Mouse (Mus musculus): Measurements from ENCODE around the gene Samd4b.
"Not testable (repeated sequence)": the region's sequence is repeated elsewhere in the genome, so short reads cannot be mapped to it uniquely, and the experiment has no call there.

The Samd4b gene

DNA sequence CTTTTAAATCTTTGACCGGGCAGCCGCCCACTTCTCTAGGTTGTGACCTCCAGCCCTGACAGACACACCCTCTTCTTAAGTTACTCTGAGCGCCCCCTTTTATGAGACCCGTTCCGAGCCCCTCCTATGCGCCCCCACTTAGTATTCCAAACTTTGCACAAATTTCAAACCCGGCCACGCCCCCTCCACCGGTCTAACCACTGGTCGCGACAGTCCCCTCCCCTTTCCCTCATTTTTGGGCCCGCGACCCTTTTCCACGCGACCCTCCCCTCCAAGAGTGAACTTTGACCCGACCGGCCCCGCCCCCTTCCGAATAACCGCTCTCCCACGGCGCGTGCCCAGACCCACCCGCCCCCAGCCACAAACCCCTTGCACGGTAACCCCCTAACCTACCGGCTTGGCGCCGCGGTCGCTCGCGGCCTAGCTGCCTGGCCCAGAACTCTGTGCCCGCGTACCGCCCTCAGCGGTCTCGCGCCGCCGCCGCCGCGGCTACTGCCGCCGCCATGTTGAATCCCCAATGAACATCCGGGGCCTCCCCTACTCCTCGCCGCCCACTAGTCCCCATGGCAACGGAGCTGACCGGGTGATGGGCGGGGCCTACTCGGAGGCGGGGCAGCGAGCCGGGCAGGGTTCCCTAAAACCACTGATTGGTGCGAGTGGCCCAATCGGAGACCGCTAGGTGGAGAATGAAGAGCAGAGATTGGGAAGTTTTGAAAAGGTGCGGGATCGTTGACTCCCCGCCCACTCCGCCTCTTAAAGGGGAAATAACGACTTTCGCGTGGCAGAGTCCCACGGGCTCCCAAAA, at the start of gene Samd4b, which contains the start of gene Pak4:
Gene Samd4b (minus strand): TSS at position 503 of the 805 bp plus-strand sequence.
Gene Pak4 (minus strand): TSS at position 544 of the 805 bp plus-strand sequence.
- DNase-seq (ENCODE audit: low read depth, low spot score), result peak; percentile 99

DNA sequence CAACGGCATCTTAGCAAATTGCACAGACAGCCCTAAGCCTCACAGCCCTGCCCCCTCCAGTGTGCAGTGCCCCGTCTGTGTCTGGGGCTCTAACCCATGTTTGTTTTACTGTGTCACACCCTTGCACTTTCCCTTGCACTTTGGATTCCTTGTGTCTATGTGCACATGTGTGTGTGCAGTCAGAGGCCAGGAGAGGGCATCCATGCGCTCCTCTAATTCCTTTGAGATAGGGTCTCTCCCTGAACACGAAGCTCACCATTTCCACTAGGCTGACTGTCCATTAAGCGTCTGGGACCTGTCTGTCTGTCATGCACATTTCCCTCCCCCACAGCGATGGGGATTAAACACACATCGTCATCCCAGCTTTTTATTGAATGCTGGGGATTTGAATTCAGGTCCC, 49.1 kb upstream of the Samd4b start:
- DNase-seq (ENCODE audit: low read depth, low spot score), result no peak

DNA sequence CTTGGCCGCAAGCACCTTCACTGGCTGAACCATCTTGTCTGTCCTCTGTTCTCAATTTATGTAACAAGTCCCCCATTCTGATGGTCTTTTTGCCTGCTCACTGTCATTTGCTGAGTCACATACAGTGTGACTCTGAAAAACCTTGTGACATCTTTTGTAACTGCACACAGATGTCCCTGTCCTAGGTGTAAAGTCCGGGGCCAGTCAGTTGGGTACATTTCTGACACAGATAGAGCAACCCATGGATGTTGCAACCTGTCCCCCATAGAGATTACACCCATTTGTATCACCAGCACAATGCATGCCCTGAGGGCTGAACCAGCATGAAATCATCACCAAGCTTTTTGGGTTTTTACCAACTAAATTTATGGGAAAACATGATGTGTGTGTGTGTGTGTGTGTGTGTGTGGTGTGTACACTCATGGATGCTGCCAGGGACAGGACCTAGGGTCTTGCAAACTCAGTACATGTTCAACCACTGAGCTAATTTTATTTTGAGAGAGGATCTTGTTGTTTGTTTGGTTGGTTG, 48.1 kb upstream of the Samd4b start:
- DNase-seq (ENCODE audit: low read depth, low spot score), result no peak

DNA sequence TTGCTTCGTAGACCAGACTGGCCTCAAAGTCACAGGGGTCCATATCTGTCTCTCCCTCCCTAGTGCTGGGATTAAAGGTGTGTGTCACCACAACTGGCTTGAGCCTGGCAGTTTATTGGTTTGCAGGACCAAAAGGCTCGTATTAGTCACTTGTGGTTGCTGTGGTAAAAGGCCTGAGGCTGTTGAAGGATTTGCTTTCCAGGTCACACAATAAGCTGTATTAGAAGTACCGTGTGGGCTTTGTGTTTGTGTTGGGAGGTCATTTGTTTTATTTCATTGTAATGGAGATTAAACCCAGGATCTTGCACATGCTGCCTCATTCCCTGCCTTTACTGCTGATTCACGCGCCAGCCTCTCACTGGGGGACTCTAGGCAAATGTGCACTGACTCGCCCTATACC, 47.4 kb upstream of the Samd4b start:
- DNase-seq (ENCODE audit: low read depth, low spot score), result no peak

DNA sequence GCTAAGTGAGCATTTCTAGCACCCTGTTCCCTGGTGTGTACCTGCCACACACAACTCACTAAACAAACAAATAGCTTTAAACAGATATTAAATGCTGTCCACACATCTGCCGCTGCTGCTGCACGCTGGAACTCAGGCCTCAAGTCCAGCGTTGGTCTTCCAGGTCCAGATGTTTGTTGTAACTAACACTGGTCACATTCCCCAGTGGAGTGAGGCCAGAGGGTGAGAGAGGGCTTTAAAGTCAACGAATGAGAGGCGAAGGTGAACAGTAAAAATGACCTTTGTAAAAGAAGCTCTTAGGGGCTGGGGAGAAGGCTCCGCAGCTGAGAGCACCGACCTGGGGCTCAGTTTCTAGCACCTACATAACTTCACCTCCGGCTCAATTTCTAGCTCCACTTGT, 43.6 kb upstream of the Samd4b start:
- DNase-seq (ENCODE audit: low read depth, low spot score), result no peak

DNA sequence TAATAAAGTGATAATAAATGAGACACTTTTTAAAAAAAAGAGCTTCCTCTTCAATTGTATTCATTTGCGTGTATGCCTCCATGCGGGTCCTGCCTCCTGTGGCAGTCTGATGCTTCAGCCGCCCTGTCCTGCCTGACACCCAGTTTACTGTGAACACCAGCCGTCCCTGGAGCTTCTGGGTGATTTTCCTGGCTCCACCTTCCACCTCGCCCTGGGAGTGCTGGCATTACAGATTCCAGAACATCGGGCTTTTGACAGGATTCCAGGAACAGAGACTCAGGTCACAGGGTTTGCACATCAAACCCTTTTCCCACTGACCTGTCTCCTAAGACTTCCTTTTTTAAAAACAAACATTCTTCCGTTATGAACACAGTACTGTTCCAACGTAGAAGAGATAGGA, 39.6 kb upstream of the Samd4b start:
- DNase-seq (ENCODE audit: low read depth, low spot score), result peak; percentile 9

DNA sequence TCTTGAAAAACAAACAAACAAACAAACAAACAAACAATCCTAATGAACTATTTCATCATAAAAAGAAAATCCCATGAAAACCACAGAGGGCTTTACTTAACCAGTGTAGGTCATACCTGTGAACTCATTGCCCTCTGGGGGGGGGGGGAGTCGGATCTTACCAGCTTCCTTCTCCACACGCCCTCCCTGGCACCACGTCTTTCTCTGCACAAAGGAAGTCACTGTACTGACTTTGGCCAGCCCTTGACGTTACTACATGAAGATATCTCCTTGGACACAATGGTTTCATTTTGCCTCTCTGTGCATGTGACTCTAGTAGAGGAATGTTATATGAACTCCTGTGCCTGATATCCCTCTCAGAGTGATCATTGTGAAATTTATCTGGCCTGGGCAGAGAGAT, 36.2 kb upstream of the Samd4b start:
- DNase-seq (ENCODE audit: low read depth, low spot score), result peak; percentile 5

DNA sequence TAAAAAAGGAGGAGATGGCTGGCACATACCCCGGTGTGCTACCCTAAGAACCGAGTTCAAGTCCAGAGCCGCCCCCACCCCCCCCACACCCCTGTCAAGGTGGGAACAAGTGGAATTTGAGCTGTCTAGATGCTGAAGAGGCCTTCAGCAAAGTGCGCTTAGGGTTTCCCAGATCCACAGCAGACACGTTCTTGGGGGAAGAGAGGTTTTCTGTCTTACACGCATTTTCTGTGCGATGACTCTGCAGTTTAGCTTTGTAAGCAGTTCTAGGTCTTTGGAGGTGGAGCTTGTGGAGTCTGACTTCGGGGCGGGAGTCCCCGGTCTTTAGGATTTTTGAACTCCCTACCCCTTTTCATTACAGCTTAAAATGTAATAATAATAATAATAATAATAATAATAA, 33.1 kb upstream of the Samd4b start, which contains the start of gene Acp7:
Gene Acp7 (minus strand): TSS at position 260 of the 400 bp plus-strand sequence.
- DNase-seq (ENCODE audit: low read depth, low spot score), result peak; percentile 19

DNA sequence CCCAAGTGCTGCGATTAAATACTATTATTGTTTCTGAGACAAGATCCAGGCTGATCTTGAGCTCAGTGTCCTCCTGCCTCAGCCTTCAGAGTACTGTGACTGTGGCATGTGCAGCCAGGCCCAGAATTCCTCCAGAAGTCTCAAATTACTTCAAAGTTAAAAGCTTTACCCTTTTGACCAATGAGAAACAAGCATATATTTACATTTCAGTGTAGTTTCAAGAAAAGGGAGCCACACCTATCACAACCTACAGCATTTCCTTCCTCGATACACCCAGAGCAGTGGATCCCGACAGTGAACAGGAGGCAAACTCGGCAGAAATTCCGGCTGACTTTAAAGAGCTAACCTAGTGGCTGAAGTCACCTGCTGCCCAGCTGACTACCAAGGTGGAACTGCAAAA, 26.8 kb upstream of the Samd4b start:
- DNase-seq (ENCODE audit: low read depth, low spot score), result no peak

DNA sequence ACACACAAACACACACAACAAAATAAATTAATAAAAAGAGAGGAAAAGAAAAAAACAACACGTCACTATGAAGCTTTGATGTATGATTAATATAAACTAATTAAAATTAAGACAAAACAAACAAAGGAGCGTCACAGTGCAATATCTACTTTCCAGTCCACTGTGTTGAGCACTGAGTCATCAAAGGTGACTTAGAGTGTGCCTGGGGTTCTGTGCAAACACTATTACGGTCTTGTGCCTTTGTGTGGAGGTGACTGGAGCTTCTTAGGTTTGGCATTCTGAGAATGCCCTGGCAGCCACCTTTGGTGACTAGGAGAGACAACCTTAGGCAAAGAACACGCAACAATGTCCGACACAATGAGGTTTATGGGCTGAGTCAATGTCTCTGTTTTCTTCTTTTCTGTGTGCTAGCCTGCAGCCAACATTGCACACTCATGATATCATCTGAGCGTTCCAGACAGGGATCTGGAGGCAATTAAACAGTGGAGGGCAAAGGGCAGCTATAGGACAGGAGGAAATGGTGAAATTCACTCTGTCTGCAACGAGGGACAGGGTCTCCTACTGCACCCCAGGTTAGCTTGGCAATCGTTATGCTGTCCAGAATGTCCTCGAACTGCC, 21.3 kb upstream of the Samd4b start:
- DNase-seq (ENCODE audit: low read depth, low spot score), result no peak

DNA sequence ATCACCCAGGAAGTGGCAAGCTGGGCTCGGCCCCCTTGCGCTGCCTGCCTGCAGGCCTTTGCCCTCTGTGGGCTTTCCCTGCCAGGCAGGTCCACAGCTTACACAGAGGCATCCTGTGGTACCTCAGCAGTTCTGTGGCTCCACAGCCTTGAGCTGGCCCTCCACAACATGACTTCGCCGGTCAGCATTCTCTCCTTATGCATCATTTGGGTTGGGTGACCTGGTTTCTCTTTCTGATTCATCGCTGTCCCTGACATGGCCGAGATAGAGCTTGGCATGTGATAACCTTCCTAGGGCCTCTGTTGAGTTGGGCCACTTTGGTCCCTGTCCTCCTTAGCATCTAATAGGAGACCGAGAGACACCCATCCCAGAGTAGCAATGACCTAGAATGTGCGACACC, 8.0 kb upstream of the Samd4b start:
- no peak for DNase-seq (ENCODE audit: low read depth, low spot score)

DNA sequence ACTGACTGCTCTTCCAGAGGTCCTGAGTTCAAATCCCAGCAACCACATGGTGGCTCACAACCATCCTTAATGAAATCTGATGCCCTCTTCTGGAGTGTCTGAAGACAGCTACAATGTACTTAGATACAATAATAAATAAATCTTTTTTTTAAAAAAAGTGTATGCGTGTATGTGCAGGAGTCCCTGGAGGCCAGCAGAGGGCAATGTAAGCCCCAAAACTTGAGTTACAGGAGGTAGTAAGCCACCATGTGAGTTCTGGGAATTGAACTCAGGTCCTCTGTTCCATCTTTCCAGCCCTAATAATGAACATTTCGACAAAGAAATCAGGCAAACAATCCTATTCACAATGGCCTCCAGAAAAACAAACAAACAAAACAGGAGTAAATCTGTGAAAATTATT, 5.8 kb upstream of the Samd4b start:
- not testable (repeated sequence) for DNase-seq (ENCODE audit: low read depth, low spot score)

DNA sequence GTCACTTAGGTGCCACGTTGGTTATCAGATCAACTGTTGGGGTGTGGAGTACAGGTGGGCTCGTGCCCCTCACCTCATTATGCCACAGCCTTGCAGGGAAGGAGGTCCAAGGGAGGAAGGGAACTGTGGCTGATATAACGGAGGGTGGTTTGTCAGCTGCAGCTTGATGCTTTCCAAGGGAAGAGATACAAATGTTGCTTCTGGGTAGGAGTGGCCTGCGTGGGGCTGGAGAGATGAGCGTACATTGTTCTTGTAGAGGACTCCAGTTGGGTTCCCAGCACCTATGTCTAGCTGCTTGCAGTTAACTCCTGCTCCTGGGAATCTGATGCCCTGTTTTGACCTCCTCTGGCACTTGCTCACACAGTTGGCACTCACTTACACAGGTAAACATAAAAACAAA, 5.2 kb upstream of the Samd4b start:
- no peak for DNase-seq (ENCODE audit: low read depth, low spot score)

DNA sequence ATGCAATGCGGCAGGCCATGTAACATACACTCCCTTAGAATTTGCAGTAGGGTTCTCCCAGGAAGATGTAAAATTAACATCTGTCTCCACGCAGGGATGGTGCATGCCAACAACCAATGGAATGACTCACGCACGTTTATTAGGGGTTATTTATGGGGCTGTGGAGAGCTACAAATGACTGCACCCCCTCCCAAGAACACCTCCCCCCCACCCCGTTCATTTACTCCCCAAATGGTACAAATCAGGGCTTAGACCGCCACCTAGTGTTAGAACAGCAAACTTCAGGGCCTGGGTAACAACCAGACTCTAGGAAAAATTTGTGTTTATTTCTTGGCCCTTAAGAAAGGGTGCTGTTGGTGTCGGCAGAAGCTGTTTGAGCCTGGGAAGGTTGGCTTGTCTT, 3.7 kb upstream of the Samd4b start:
- DNase-seq (ENCODE audit: low read depth, low spot score), result peak; percentile 86

DNA sequence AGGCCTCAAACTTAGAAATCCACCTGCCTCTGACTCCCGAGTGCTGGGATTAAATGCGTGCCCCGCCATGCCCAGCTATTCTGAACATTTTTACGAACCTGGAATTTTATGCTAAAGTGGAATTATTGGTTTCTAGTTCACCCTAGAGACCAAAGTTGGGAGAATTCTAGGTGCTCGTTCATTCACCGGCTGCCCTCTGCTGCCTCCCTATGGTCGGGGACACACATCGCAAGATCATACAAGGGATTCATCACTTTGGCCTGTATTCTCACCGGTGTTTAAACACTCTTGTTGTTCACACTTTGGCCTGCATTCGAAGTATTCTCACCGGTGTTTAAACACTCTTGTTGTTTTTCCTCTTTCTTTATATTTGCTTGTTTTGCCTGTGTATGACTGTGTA, 3.1 kb upstream of the Samd4b start:
- peak; percentile 85 for DNase-seq (ENCODE audit: low read depth, low spot score)

DNA sequence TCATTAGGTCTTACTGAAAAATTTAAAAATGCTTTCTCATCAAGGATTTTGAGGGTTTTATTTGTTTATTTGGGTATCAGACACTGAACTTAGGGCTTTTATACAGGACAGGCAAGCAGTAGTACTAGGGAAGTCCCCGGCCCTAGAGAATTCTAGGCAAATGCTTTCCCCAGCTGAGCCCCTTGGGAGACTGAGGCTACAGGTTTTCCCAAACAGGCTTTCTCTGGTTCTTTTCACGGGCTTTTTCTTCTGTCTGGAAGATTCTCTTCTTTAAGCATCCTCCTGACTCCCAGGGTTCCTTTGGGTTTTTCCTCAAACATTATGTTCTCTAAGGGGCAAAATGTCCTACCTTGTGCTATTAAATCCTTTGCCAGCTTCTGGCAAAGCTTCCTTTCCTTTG, 1.0 kb upstream of the Samd4b start:
- no peak for DNase-seq (ENCODE audit: low read depth, low spot score)

DNA sequence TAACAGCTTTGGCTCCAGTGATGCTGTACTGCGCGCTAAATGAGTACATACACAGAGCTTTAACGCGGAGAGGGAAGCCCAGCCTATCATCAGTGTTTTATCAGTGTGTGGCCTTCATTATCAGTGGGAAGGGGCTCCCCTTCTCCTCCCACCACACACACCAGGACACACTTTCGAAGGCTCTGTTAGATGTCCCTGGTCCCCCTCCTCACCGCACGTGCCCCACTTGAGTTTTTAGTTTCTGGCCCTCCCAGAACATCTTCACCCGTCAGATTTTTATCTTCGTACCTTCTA, 720 bp downstream of the Samd4b start:
- DNase-seq (ENCODE audit: low read depth, low spot score), result no peak

DNA sequence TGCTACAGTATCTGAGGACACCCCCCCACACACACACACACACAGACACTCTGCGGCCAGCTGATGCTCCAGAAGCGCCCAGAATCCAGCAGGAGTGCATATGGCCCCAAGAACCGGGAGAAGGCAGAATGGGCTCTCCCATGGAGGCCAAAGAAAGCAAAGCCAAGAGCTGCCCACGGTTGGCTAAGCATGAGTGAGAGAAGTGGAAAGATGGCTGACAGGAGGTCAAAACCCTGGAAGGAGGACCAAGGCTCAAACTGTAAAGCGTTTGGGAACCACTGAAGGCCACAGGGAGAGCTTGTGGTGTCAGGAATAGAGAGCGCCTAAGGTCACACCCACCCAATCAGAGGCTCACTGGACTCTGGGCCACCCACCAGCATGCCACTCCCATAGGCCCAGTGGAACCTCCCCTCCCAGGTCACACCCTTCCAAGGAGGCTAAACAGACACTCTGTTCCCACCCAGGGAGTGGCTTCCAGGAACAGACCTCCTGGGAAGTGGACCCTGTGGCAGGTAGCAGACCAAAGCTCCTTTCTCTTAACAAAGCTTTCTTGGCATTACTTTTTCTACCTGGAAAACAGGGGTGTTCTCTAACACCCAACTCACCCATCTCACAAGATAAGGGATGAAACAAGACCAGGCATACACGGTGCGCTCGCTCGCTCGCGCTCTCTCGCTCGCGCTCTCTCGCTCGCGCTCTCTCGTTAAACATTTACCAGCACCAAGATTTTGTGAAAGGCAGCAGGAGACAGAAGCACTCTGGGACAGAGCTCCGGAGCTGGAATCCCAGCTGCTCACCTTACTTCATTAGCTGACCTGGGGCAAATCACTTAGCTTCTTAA, 1.3 kb downstream of the Samd4b start:
- no peak for DNase-seq (ENCODE audit: low read depth, low spot score)

DNA sequence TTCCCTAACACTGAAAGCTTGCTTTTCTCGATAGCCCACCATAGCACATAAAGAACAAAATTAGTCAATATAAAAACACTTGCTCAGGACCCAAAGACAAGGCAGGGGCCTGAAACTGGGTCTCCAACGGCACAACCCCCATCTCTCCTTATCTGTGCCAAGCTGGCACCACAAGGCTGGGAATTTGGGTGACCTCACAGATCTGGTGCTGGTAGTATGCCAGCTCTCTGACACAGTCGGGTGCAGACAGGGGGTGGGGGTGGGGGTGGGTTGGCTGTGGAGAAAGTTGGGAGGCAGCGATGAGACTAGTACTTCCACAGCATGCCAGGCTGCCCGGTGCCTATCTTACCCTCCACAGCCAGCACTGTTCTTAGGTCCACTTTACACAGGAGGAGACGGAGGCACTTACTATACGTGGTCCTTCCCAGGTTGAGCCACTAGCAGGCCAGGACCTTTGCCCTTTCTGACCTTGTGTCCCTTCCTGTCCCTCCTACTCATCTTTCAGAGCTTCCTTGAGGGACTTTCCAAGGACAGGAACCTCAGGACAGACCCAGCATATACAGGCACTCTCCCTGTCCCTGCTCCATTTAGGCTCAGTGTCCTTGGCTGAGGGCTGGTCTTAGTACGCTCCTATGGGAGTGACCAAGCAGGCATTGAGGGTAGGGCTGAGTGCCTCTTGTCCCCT, 2.1 kb downstream of the Samd4b start:
- peak; percentile 73 for DNase-seq (ENCODE audit: low read depth, low spot score)

DNA sequence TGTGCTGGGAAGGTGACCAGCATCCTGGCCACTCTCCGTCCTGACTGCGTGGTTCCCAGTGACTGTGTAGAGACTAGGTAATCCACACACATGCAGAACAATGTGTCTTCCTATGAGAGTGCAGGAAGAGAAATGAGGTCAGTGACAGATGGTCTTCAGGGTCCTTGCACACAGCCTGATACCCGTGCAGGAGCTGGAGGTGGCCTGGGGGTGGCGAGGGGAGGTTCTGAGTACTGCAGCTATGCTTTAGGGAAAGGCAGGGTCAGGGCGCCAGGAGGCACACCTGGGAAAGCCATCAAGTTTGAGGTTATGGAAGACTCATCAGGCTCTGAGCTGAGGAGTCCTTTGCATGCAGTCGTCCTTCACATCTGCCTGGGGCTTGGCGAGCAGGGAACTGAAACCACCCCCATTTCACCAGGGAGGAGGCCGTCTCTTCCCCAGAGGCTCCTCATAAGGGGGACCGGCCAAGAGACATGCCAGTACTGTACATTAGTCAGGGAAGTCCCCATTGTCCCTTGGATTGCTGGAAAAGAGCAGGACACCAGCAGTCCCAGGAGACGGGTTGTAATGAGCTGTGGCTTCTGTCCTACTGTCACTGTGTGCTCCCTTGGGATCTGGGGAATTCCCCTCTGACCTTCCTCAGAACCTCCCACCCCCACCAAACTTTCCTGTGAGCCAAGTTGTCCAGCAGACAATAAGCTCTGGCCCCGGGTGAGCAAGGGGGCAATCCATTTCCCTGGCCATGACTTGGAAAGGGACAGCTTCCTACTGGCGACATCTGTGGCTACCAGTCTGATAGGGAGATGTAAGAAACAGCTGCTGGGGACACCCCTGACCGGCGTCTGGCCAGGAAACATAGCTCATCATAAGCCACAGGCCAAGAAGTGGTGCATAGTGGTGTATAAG, 4.5 kb downstream of the Samd4b start:
- DNase-seq (ENCODE audit: low read depth, low spot score), result no peak

DNA sequence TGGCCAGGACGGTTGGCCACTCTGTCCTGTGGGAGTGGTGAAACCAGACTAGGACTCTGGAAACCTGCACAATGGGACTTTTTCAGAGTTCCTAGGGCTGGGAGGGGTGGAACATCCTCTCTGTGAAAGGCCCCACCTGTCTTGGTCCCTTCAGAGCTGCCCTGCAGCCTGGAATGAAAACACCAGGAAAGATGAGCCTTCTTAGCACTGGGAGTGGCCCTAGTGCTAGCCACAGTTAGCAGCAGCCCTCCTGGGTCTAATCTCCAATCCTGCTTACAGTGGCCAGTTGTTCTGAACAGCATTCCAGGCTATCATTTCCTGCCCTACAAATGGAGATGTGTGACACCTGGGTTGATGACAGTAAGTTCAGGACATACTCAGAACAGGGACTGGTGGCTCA, 6.1 kb downstream of the Samd4b start:
- DNase-seq (ENCODE audit: low read depth, low spot score), result no peak

Data from brain, adult 2 months (tissue).